Mouse (Mus musculus): ENCODE measurements around the gene Lemd2.
A peak's percentile ranks its signal among the peaks of the same experiment; 100 is the strongest.

Lemd2 gene

GRCm38 (mm10) chr17:27204075-27204909, at the start of gene Lemd2:
TSS of gene Lemd2 (minus strand) at chr17:27204469.
- DNase-seq (ENCODE audit: low read depth, low spot score) = peak; percentile 97
- H3K36me3 ChIP-seq (ENCODE audit: control insufficient read depth, insufficient read depth, low read length, poor library complexity, severe bottlenecking) = peaks cover 8% of the 10 kb centered on the region; the same call in 1 of the 2 replicates

GRCm38 (mm10) chr17:27251150-27251549, 46.9 kb upstream of the Lemd2 start:
- no peaks in the 10 kb centered on the region for H3K27me3 ChIP-seq (ENCODE audit: control insufficient read depth, insufficient read depth, low read length, poor library complexity, severe bottlenecking)
- no peak for DNase-seq (ENCODE audit: low read depth, low spot score)
- no peaks in the 10 kb centered on the region for H3K36me3 ChIP-seq (ENCODE audit: control insufficient read depth, insufficient read depth, low read length, poor library complexity, severe bottlenecking)

More at GRCm38 (mm10) chr17:27204075-27204909, at the start of gene Lemd2:
- H3K27me3 ChIP-seq (ENCODE audit: control insufficient read depth, insufficient read depth, low read length, poor library complexity, severe bottlenecking) = no peaks in the 10 kb centered on the region

- Histone ChIP-seq H3K27me3 (ENCODE audit: control insufficient read depth, insufficient read depth, low read length, poor library complexity, severe bottlenecking) (no peaks in the 10 kb centered on the region), H3K36me3 (ENCODE audit: control insufficient read depth, insufficient read depth, low read length, poor library complexity, severe bottlenecking) (no peaks in the 10 kb centered on the region)
- DNase-seq (ENCODE audit: low read depth, low spot score) = no peak
Observed at GRCm38 (mm10) chr17:27250461-27250860, 46.2 kb upstream of the Lemd2 start.

GRCm38 (mm10) chr17:27249073-27249472, 44.8 kb upstream of the Lemd2 start:
- DNase-seq (ENCODE audit: low read depth, low spot score) = no peak
- no peaks in the 10 kb centered on the region for H3K36me3 ChIP-seq (ENCODE audit: control insufficient read depth, insufficient read depth, low read length, poor library complexity, severe bottlenecking)
- H3K27me3 ChIP-seq (ENCODE audit: control insufficient read depth, insufficient read depth, low read length, poor library complexity, severe bottlenecking) = no peaks in the 10 kb centered on the region

GRCm38 (mm10) chr17:27247680-27248386, 43.6 kb upstream of the Lemd2 start:
- H3K36me3 ChIP-seq (ENCODE audit: control insufficient read depth, insufficient read depth, low read length, poor library complexity, severe bottlenecking) = no peaks in the 10 kb centered on the region
- H3K27me3 ChIP-seq (ENCODE audit: control insufficient read depth, insufficient read depth, low read length, poor library complexity, severe bottlenecking) = no peaks in the 10 kb centered on the region
- DNase-seq (ENCODE audit: low read depth, low spot score) = no peak

GRCm38 (mm10) chr17:27245851-27246381, 41.6 kb upstream of the Lemd2 start:
- Histone ChIP-seq H3K36me3 (ENCODE audit: control insufficient read depth, insufficient read depth, low read length, poor library complexity, severe bottlenecking) (no peaks in the 10 kb centered on the region), H3K27me3 (ENCODE audit: control insufficient read depth, insufficient read depth, low read length, poor library complexity, severe bottlenecking) (no peaks in the 10 kb centered on the region)
- DNase-seq (ENCODE audit: low read depth, low spot score) = no peak

GRCm38 (mm10) chr17:27244912-27245311, 40.6 kb upstream of the Lemd2 start:
- Histone ChIP-seq H3K27me3 (ENCODE audit: control insufficient read depth, insufficient read depth, low read length, poor library complexity, severe bottlenecking) (no peaks in the 10 kb centered on the region), H3K36me3 (ENCODE audit: control insufficient read depth, insufficient read depth, low read length, poor library complexity, severe bottlenecking) (no peaks in the 10 kb centered on the region)
- DNase-seq (ENCODE audit: low read depth, low spot score) = no peak

- Histone ChIP-seq H3K27me3 (ENCODE audit: control insufficient read depth, insufficient read depth, low read length, poor library complexity, severe bottlenecking) (no peaks in the 10 kb centered on the region), H3K36me3 (ENCODE audit: control insufficient read depth, insufficient read depth, low read length, poor library complexity, severe bottlenecking) (no peaks in the 10 kb centered on the region)
- peak; percentile 60 for DNase-seq (ENCODE audit: low read depth, low spot score)
Observed at GRCm38 (mm10) chr17:27242194-27243189, 38.2 kb upstream of the Lemd2 start.

- no peaks in the 10 kb centered on the region for H3K36me3 ChIP-seq (ENCODE audit: control insufficient read depth, insufficient read depth, low read length, poor library complexity, severe bottlenecking)
- H3K27me3 ChIP-seq (ENCODE audit: control insufficient read depth, insufficient read depth, low read length, poor library complexity, severe bottlenecking) = no peaks in the 10 kb centered on the region
- DNase-seq (ENCODE audit: low read depth, low spot score) = no peak
Observed at GRCm38 (mm10) chr17:27240556-27241457, 36.5 kb upstream of the Lemd2 start.

- Histone ChIP-seq H3K36me3 (ENCODE audit: control insufficient read depth, insufficient read depth, low read length, poor library complexity, severe bottlenecking) (no peaks in the 10 kb centered on the region), H3K27me3 (ENCODE audit: control insufficient read depth, insufficient read depth, low read length, poor library complexity, severe bottlenecking) (no peaks in the 10 kb centered on the region)
- DNase-seq (ENCODE audit: low read depth, low spot score) = no peak
Observed at GRCm38 (mm10) chr17:27239941-27240340, 35.7 kb upstream of the Lemd2 start.

GRCm38 (mm10) chr17:27238637-27239036, 34.4 kb upstream of the Lemd2 start:
- Histone ChIP-seq H3K27me3 (ENCODE audit: control insufficient read depth, insufficient read depth, low read length, poor library complexity, severe bottlenecking) (0 out of 2 replicates have a peak, but pooled peaks cover 2% of the 10 kb centered on the region), H3K36me3 (ENCODE audit: control insufficient read depth, insufficient read depth, low read length, poor library complexity, severe bottlenecking) (no peaks in the 10 kb centered on the region)
- DNase-seq (ENCODE audit: low read depth, low spot score) = peak; percentile 50

GRCm38 (mm10) chr17:27237731-27238130, 33.5 kb upstream of the Lemd2 start:
- Histone ChIP-seq H3K27me3 (ENCODE audit: control insufficient read depth, insufficient read depth, low read length, poor library complexity, severe bottlenecking) (0 out of 2 replicates have a peak, but pooled peaks cover 2% of the 10 kb centered on the region), H3K36me3 (ENCODE audit: control insufficient read depth, insufficient read depth, low read length, poor library complexity, severe bottlenecking) (no peaks in the 10 kb centered on the region)
- no peak for DNase-seq (ENCODE audit: low read depth, low spot score)

- H3K27me3 ChIP-seq (ENCODE audit: control insufficient read depth, insufficient read depth, low read length, poor library complexity, severe bottlenecking) = 0 out of 2 replicates have a peak, but pooled peaks cover 2% of the 10 kb centered on the region
- no peaks in the 10 kb centered on the region for H3K36me3 ChIP-seq (ENCODE audit: control insufficient read depth, insufficient read depth, low read length, poor library complexity, severe bottlenecking)
- no peak for DNase-seq (ENCODE audit: low read depth, low spot score)
Observed at GRCm38 (mm10) chr17:27233298-27233697, 29.0 kb upstream of the Lemd2 start.
